Mouse (Mus musculus) layer of hippocampus, adult 9-11 months (tissue): ENCODE measurements at regions not wholly inside any gene's neighbourhood (a gene's known extent, or its start where the extent isn't known, plus 50 kb on each side); places are given as distances from the start of the nearest gene placed in this dataset.

Experiments
- DNase-seq: peaks from one replicate; pipeline ENCODE4 v3.0.0; 2022

DNA sequence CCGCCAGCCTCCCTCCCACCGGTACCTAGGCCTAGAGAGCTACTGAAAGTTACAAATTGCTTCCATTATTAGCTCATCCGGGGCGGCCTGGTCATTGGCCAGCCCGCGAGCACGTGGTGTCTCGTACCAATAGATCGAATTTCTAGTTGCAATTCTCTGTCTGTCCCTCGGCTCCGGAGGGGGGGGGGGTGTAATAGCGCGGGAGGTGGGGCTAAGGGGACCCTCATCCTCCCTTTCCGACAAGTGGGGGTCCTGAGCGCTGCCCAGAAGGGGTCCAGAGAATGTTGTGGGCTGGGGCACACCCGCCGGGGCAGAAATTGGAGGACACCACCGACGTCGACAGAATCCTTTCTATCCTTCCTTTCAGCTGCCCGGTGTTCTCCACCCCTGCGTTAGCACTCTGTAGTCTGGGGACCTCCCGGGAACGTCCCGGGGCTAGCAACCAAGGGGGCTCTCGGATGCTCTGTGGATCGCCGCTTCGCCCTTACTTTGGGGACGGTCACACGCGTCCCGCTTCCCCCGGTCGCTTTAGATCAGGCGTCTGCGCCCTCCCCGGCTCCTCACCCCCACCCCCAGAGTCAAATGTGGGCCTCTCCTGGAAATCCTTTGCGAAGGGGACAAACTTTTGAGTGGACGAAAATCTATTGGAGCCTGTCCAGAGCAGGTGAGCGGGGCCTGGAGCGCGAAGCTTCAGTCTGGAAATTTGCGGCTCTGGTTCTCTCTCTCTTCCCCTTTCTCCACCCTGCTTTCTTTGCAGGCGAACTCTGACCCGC, 64.6 kb downstream of the Smug1 start:
- no peak for DNase-seq

GRCm38 (mm10) chr15:103100121-103100520, 66.8 kb downstream of the Smug1 start:
- DNase-seq = no peak

- no peak for DNase-seq
Measured at GRCm38 (mm10) chr15:103094457-103094856, 72.4 kb downstream of the Smug1 start.

- peak; percentile 70 for DNase-seq
Measured at GRCm38 (mm10) chr15:103093655-103094054, 73.2 kb downstream of the Smug1 start.

- no peak for DNase-seq
Measured at GRCm38 (mm10) chr15:103092496-103092895, 73.8 kb downstream of the Hoxc4 start.

DNA sequence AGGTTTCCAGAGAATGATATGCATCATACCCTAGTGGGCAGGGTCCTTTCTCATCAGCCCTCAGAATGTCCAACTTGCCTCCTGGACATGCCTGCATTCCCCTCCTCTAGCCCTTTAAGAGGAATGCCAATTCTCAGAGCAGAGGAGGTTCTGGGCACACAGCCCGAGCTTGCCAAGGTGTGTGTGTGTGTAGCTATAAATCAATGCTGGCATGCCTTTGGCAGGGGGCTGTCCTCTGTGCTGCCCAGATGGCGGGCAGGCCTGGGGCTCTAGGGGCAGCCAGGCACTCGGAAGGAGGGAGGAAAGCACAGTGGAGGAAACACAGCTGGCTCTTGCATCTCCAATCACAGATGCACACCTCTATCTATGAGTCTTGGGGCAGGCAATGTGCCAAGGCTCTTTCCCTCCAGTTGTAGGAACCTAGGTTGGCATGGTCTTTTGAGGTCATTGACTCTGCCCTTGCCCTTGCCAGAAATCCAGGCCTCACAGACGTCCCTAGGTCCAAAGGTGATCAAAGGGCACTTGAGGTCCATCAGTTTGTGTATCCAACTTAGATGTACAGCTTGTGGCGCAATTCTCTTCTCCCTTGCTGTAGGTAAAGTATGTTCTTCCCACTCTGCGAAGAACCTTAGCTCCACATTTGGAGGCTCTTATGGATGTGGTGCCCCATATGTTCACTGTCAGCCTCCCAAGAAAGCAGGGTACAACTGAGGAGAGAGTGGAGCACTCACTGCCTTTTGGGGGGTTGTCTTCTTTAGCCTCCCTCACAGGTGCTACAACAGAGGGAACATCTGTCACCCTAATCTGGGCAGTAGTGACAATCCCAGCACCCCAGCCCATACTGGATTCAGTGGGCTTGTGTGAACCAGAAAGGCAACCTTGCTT, 71.8 kb downstream of the Hoxc4 start:
- no peak for DNase-seq

DNA sequence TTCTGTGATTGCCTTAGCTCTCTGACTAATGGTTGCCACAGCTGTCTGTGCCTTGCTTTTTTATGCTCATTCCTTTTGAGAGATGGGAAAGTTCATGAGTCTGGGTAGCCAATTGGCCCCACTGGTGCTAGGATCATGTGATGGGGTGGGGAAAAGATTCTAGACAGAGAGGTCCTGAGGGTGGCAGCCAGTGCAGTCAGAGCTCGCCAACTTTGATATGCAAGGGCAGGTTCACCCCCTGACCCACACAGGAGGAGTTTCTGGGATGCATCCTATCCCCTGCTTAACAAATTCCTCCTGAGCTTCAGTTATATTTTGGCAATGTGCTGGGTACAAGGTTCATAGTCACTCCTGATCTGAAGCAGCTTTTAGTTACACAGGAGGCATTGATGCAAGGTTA, 71.1 kb downstream of the Hoxc4 start:
- no peak for DNase-seq

DNA sequence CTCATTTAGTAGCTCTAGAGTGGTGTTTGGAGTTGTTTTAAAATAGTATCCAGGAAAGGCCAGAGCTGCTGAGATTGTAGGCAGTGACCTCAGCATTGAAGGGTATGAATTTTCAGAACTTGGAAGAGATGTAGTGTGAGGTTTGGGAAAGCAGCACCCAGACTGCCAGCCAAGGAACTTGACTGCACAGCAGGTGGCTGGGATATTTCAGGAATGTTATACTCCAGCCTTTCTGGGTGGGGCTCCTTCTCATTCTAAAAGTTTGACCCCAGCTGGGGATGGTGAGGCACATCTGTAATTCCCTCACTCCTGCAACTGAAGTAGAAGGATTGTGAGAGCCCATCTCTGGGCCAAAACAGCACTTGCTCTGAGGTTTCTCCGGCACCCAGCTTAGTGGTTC, 70.7 kb downstream of the Hoxc4 start:
- DNase-seq = no peak

- DNase-seq = no peak
Measured at GRCm38 (mm10) chr15:103087204-103087603, 68.5 kb downstream of the Hoxc4 start.

GRCm38 (mm10) chr15:103086672-103087069, 67.9 kb downstream of the Hoxc4 start:
- no peak for DNase-seq
